Mouse (Mus musculus) embryonic facial prominence, embryonic 11.5 days (tissue): Measurements from ENCODE around the gene Hhip. TPM values are rescaled to one million over a fixed set of nuclear protein-coding genes. Genes with fewer than 3 reads are reported as not detected.
A peak's percentile ranks its signal among the peaks of the same experiment; 100 is the strongest.

Experiments used
- ATAC-seq: fragments of 200-750 bp; cut with Nextera tagmentation; replicated peaks from 2 replicates; pipeline ENCODE4 v1.8.0; 2017; ENCODE audit warnings: low read depth; ENCODE audit not compliant: insufficient number of reproducible peaks, low FRiP score, low TSS enrichment
- DNase-seq: peaks from one replicate; pipeline ENCODE4 v3.0.0-alpha.2; 2015; ENCODE audit warnings: low spot score
- H3K27ac ChIP-seq: fragments of 300-500 bp; sonication (generic); replicated peaks from 2 replicates; pipeline ENCODE4 v1.5.1; 2014; ENCODE audit warnings: mild to moderate bottlenecking, low read depth, low read length, control low read depth
- H3K27me3 ChIP-seq: fragments of 300-500 bp; sonication (generic); 2 replicates; pipeline ENCODE4 v1.6.1; 2014; ENCODE audit warnings: mild to moderate bottlenecking, low read length, moderate library complexity, mixed read lengths; ENCODE audit not compliant: control insufficient read depth, insufficient read depth
- H3K36me3 ChIP-seq: fragments of 300-500 bp; sonication (generic); replicated peaks from 2 replicates; pipeline ENCODE4 v1.6.1; 2014; ENCODE audit warnings: low read depth, mild to moderate bottlenecking, low read length, moderate library complexity, mixed read lengths; ENCODE audit not compliant: control insufficient read depth, insufficient read depth
- H3K4me1 ChIP-seq: fragments of 300-500 bp; sonication (generic); 2 replicates; pipeline ENCODE4 v1.6.1; 2014; ENCODE audit warnings: low read length, mixed read lengths; ENCODE audit not compliant: control insufficient read depth, insufficient read depth
- H3K4me2 ChIP-seq: fragments of 300-500 bp; sonication (generic); 2 replicates; pipeline ENCODE4 v1.6.1; 2014; ENCODE audit warnings: low read depth, mild to moderate bottlenecking, control low read depth, low read length, moderate library complexity
- H3K4me3 ChIP-seq: fragments of 300-500 bp; sonication (generic); 2 replicates; pipeline ENCODE4 v1.5.1; 2014; ENCODE audit warnings: low read depth, low read length, control low read depth
- H3K9ac ChIP-seq: fragments of 300-500 bp; sonication (generic); replicated peaks from 2 replicates; pipeline ENCODE4 v1.6.1; 2014; ENCODE audit warnings: mild to moderate bottlenecking, control low read depth, low read length
- H3K9me3 ChIP-seq: fragments of 300-500 bp; sonication (generic); replicated peaks from 2 replicates; pipeline ENCODE4 v1.6.1; 2016; ENCODE audit warnings: mild to moderate bottlenecking, low read length, inconsistent platforms, mixed read lengths; ENCODE audit not compliant: control insufficient read depth
- WGBS: fragments of 180-500 bp; shearing (Covaris S2); extraction: QIAGEN DNeasy Blood & Tissue Kit; methylation state at CpG from one replicate; pipeline ENCODE4 v1.1.7; 2014; 5-methylcytosine and 5-hydroxymethylcytosine counted together
- polyA plus RNA-seq: library from polyadenylated mRNA; unstranded; fragments of >200 nt; fragmentation: Nextera tagmentation; extraction: Ambion mirVana; gene quantifications from 2 replicates; pipeline ENCODE4 v1.2.1, GENCODE M21; 2014

Gene Hhip
- polyA plus RNA-seq, result 2.8 and 3.7 TPM in 2 replicates

GRCm38 (mm10) chr8:80057198-80058174 lies at the start of gene Hhip:
Gene Hhip, minus strand, starts transcription at chr8:80058006.
- peak; percentile 58 for ATAC-seq
- H3K27me3 ChIP-seq, result no peaks in the 10 kb centered on the region; the same call in 1 of the 2 replicates
- H3K9ac ChIP-seq, result peak within 1 kb of the TSS; percentile 46

GRCm38 (mm10) chr8:80087021-80087420 lies 29.2 kb upstream of the Hhip start:
- no peaks in the 10 kb centered on the region for H3K9me3 ChIP-seq
- no peak for ATAC-seq
- DNase-seq, result no peak
- H3K36me3 ChIP-seq, result no peaks in the 10 kb centered on the region
- H3K4me2 ChIP-seq, result no peak overlapping the region
- no peaks in the 10 kb centered on the region for H3K4me1 ChIP-seq
- no peak overlapping the region for H3K9ac ChIP-seq
- WGBS, result 84% methylated on average over 2 of the region's 2 CpGs
- no peaks in the 10 kb centered on the region for H3K27me3 ChIP-seq
- H3K4me3 ChIP-seq, result no peak overlapping the region
- H3K27ac ChIP-seq, result no peak overlapping the region

More at GRCm38 (mm10) chr8:80057198-80058174, at the start of gene Hhip:
- under 1% methylated on average over 38 of the region's 56 CpGs for WGBS
- no peaks in the 10 kb centered on the region for H3K9me3 ChIP-seq
- no peaks in the 10 kb centered on the region for H3K36me3 ChIP-seq
- peaks cover 5% of the 10 kb centered on the region for H3K4me1 ChIP-seq
- DNase-seq, result peak; percentile 78
- H3K4me3 ChIP-seq, result peak within 1 kb of the TSS; percentile 50
- H3K4me2 ChIP-seq, result peak within 1 kb of the TSS; percentile 97
- H3K27ac ChIP-seq, result no peak within 1 kb of the TSS

GRCm38 (mm10) chr8:80058193-80058592 lies 387 bp upstream of the Hhip start:
- H3K4me1 ChIP-seq, result peaks cover 5% of the 10 kb centered on the region
- DNase-seq, result peak; percentile 28
- ATAC-seq, result peak; percentile 37; the same call in 1 of the 2 replicates

GRCm38 (mm10) chr8:80056331-80057070 lies 1.3 kb downstream of the Hhip start:
- H3K4me3 ChIP-seq, result peak overlapping the region; percentile 50
- peak overlapping the region; percentile 46 for H3K9ac ChIP-seq
- no peaks in the 10 kb centered on the region for H3K9me3 ChIP-seq
- ATAC-seq (no peak), DNase-seq (no peak)
- peaks cover 5% of the 10 kb centered on the region for H3K4me1 ChIP-seq
- H3K27me3 ChIP-seq, result peaks cover 2% of the 10 kb centered on the region
- no peak overlapping the region for H3K27ac ChIP-seq
- peak overlapping the region; percentile 97 for H3K4me2 ChIP-seq
- WGBS, result 4% methylated on average over 13 of the region's 13 CpGs
- no peaks in the 10 kb centered on the region for H3K36me3 ChIP-seq

More at GRCm38 (mm10) chr8:80058193-80058592, 387 bp upstream of the Hhip start:
- Histone ChIP-seq H3K4me3 (peak overlapping the region; percentile 50), H3K27me3 (no peaks in the 10 kb centered on the region; the same call in 1 of the 2 replicates), H3K9me3 (no peaks in the 10 kb centered on the region), H3K4me2 (peak overlapping the region; percentile 97), H3K36me3 (no peaks in the 10 kb centered on the region), H3K27ac (no peak overlapping the region), H3K9ac (peak overlapping the region; percentile 30)
- WGBS, result under 1% methylated on average over 7 of the region's 12 CpGs

GRCm38 (mm10) chr8:80055777-80056176 lies 2.0 kb downstream of the Hhip start:
- peaks cover 5% of the 10 kb centered on the region for H3K4me1 ChIP-seq
- H3K4me2 ChIP-seq, result peak overlapping the region; percentile 44
- H3K4me3 ChIP-seq, result peak overlapping the region; percentile 50; the same call in 1 of the 2 replicates
- H3K27me3 ChIP-seq, result peaks cover 4% of the 10 kb centered on the region
- H3K36me3 ChIP-seq, result no peaks in the 10 kb centered on the region
- H3K27ac ChIP-seq, result no peak overlapping the region
- H3K9ac ChIP-seq, result no peak overlapping the region; the same call in 1 of the 2 replicates
- no peak; the same call in 1 of the 2 replicates for ATAC-seq
- H3K9me3 ChIP-seq, result no peaks in the 10 kb centered on the region
- WGBS, result 1% methylated on average over 10 of the region's 10 CpGs
- DNase-seq, result peak; percentile 37

- no peak overlapping the region for H3K9ac ChIP-seq
- DNase-seq, result no peak
- H3K9me3 ChIP-seq, result no peaks in the 10 kb centered on the region
- WGBS, result 28% methylated on average over 6 of the region's 6 CpGs
- ATAC-seq, result no peak
- H3K27me3 ChIP-seq, result peaks cover 4% of the 10 kb centered on the region
- H3K4me2 ChIP-seq, result no peak overlapping the region
- no peaks in the 10 kb centered on the region for H3K36me3 ChIP-seq
- H3K27ac ChIP-seq, result no peak overlapping the region
- H3K4me1 ChIP-seq, result peaks cover 5% of the 10 kb centered on the region
- peak overlapping the region; percentile 50 for H3K4me3 ChIP-seq
Measured at GRCm38 (mm10) chr8:80055094-80055493, 2.7 kb downstream of the Hhip start.

GRCm38 (mm10) chr8:80054216-80054615 lies 3.6 kb downstream of the Hhip start:
- Histone ChIP-seq H3K4me3 (no peak overlapping the region), H3K27me3 (peaks cover 4% of the 10 kb centered on the region), H3K4me2 (no peak overlapping the region), H3K9ac (no peak overlapping the region), H3K27ac (no peak overlapping the region), H3K36me3 (no peaks in the 10 kb centered on the region), H3K4me1 (peaks cover 5% of the 10 kb centered on the region), H3K9me3 (no peaks in the 10 kb centered on the region)
- no peak for DNase-seq
- ATAC-seq, result no peak
- WGBS, result 22% methylated on average over 4 of the region's 4 CpGs
